Mouse (Mus musculus): ENCODE measurements around the gene Irf4.
A peak's percentile ranks its signal among the peaks of the same experiment; 100 is the strongest.

Irf4 gene

DNA sequence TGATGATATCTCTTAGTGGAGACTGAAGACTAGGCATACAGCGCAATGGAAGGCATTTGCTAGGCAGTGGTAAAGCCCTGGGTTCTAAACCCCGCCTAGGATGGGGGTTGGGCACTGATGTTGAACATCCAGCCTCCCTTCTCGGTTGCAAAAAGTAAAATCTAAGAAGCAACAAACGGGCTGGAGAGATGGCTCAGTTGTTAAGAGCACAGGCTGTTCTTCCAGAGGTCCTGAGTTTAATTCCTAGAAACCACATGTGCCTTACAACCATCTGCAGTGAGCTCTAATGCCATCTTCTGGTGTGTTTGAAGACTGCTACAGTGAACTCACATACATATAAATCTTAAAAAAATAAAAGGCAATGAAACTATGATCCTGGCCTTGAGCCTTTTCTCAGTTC, 13.2 kb downstream of the Irf4 start:
- DNase-seq (ENCODE audit: low spot score in 2 of 2): no peak

GRCm38 (mm10) chr13:30764014-30764740, 15.2 kb downstream of the Irf4 start:
- DNase-seq (ENCODE audit: low spot score in 2 of 2): peak in 1 of 2 experiments; percentile 70

- no peak for DNase-seq (ENCODE audit: low spot score in 2 of 2)
These were observed 16.9 kb downstream of the Irf4 start for GRCm38 (mm10) chr13:30765906-30766305.

GRCm38 (mm10) chr13:30766636-30767476, 17.8 kb downstream of the Irf4 start:
- peak in 1 of 2 experiments; percentile 38 for DNase-seq (ENCODE audit: low spot score in 2 of 2)

- no peak for DNase-seq (ENCODE audit: low spot score in 2 of 2)
These were observed 18.6 kb downstream of the Irf4 start for GRCm38 (mm10) chr13:30767477-30768127.

DNA sequence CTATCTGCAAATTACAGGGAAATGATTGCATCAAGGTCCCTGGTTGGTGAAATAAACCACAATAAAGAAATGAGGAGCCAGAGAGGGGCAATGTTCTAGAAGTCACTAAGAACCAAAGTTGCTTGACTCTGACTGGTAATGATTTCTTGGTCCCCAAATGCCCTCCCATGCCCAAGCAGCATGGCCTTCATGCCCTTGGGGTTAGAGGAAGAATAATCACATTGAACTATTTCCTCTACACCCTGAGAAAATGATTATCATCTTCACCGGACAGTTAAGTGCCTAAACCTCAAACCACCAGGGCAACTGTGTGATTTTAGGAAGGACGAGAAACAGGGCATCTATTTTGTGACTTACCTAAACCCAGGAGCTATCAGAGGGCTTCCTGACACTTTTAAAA, 27.0 kb downstream of the Irf4 start:
- peak in 1 of 2 experiments; percentile 27 for DNase-seq (ENCODE audit: low spot score in 2 of 2)

- no peak for DNase-seq (ENCODE audit: low spot score in 2 of 2)
These were observed 28.7 kb downstream of the Irf4 start for GRCm38 (mm10) chr13:30777678-30778179.

- no peak for DNase-seq (ENCODE audit: low spot score in 2 of 2)
These were observed 32.9 kb downstream of the Irf4 start for GRCm38 (mm10) chr13:30781905-30782304.

DNA sequence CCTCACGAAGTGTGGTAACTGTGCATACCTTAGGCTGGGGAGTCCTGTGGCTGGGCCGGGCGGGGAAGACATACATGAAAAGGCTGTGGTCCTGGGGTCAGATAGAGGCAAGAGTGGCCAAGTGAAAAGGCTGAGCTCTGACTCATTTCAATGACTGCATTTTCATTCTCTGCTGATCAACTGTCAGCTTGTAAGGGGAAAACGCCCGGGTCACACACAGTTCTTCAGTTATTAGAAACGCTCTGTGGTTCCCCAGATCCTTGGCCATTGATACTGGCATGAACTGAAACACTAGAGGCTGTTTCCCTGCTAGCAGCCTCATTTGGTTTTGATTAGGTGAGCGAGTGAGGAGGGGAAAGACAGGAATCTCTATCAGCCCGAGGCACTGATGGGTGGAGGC, 33.4 kb downstream of the Irf4 start:
- DNase-seq (ENCODE audit: low spot score in 2 of 2): no peak

- DNase-seq (ENCODE audit: low spot score in 2 of 2): no peak
These were observed 36.5 kb downstream of the Irf4 start for GRCm38 (mm10) chr13:30785423-30786040.

DNA sequence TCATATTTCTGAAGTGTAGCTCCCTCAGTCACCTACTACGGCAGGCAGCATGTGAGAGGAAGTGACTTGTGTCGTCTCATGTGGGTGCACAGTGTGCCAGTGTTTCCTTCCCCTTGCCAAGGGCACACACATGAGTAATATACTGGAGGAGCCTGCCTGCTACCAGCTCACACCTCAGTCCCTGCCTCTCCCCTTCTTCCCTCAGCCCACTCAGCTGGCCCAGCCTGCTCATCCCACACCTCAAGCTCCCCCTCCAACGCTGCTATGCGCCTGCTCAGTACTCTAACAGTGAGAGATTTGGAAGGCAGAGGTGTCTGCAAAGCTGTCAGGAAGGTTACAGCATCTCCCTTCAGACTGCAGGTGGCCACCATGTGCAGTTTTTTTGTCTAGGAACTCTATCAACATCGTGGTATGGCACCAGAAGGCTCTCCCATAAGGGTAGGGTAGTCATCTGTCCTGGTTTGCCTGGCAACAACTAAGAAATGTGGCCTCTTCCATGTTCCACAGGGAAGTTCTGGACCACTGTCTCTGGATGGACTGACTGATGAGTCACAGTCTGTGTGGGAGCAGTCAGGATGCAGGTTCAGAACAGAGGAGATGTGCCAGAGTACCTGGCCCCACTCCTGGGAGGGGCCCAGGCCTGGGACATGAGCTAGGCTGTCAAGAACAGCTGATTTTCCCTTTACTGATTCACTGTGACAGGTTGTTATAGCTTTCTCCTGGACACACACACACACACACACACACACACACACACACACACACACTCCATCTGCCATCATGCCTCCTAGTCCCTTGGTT, 37.4 kb downstream of the Irf4 start:
- peak in 1 of 2 experiments; percentile 75 for DNase-seq (ENCODE audit: low spot score in 2 of 2)

GRCm38 (mm10) chr13:30787036-30787320, 38.0 kb downstream of the Irf4 start:
- DNase-seq (ENCODE audit: low spot score in 2 of 2): no peak

GRCm38 (mm10) chr13:30787556-30787955, 38.5 kb downstream of the Irf4 start:
- no peak for DNase-seq (ENCODE audit: low spot score in 2 of 2)

GRCm38 (mm10) chr13:30787960-30788359, 38.9 kb downstream of the Irf4 start:
- no peak for DNase-seq (ENCODE audit: low spot score in 2 of 2)

- no peak for DNase-seq (ENCODE audit: low spot score in 2 of 2)
These were observed 39.4 kb downstream of the Irf4 start for GRCm38 (mm10) chr13:30788421-30788820.

DNA sequence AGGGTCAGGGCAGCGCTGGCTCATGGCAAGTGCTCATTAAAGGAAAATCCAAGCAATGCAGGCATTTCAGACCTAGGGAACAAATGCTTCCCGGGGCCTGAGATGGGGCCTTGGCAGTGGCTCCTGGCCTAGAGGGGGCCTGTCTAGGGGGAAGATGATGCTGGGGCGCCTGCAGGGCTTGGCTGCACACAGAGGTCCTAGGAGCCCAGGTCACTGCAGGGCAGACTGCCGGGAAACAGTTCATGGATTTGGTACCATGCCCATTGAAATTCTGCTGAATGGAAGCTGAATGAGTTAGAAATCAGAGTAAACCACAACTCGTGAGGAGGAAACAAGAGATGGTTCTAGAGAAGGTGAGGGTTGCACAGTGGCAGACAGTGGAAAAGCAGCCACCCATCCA, 41.0 kb downstream of the Irf4 start:
- no peak for DNase-seq (ENCODE audit: low spot score in 2 of 2)

GRCm38 (mm10) chr13:30792308-30792707, 43.3 kb downstream of the Irf4 start:
- DNase-seq (ENCODE audit: low spot score in 2 of 2): peak in 1 of 2 experiments; percentile 36

GRCm38 (mm10) chr13:30792741-30793140, 43.7 kb downstream of the Irf4 start:
- no peak for DNase-seq (ENCODE audit: low spot score in 2 of 2)

GRCm38 (mm10) chr13:30793196-30793595, 44.2 kb downstream of the Irf4 start:
- DNase-seq (ENCODE audit: low spot score in 2 of 2): no peak

DNA sequence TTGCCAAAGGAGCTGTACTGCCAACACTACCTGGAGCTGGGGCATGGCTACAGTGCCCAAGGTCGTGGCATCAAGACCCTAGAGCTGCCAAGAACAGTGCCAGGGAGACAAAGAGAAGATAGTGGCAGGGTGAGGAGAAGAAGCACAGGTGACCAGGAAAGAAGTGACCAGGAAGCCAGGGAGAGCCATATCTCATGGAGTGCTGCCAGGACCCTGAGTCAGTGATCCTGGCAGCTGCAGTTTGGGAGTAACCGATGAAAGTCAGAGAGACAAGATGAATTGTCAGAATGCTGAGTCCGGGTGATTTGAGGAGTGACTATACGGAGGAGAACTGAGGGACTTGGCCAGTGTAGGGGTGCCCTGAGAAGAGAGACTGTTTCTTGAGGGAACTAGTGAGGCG, 44.6 kb downstream of the Irf4 start:
- DNase-seq (ENCODE audit: low spot score in 2 of 2): no peak

DNA sequence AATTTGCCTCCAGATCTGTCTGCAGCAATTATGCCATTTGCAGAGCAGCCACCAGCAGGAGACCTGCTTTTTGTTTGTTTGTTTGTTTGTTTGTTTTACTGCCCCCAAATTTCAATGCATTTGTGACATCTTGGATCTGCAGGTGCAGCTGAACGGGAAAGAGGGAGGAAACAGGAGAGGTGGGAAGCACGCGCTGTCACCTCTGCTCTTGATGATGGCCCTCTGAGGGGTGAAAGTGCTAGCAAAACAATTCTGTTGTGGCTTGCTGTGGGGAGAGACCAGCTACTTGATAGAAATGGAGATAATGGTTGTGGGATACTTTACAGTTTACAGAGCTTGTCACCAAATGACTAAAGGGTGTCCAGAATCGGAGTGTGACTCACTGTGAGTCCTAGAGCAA, 46.9 kb downstream of the Irf4 start:
- DNase-seq (ENCODE audit: low spot score in 2 of 2): no peak
